Mouse (Mus musculus) brain, adult 10 weeks (tissue): ENCODE data around the gene Btbd35f23. TPM values are rescaled to one million over a fixed set of nuclear protein-coding genes. Genes with fewer than 3 reads are reported as not detected.

Experiments
- polyA plus RNA-seq: library from polyadenylated mRNA; stranded (reverse); fragments of 350-450 nt; fragmentation: Illumina TruSeq; extraction: RNeasy Lipid Tissue Mini Kit (QIAGEN cat#74804); gene quantifications from one replicate; pipeline ENCODE4 v1.2.3, GENCODE M21; 2015; ENCODE audit warnings: low read depth, low replicate concordance

Gene Btbd35f23
- not detected for polyA plus RNA-seq

GRCm38 (mm10) chrX:3076575-3076974, at the start of gene Btbd35f23:
TSS of gene Btbd35f23 (plus strand) at chrX:3076875.

Other genes with a start within 250 kb of the Btbd35f23 start
- gene Btbd35f24, start 119.0 kb downstream of the Btbd35f23 start, polyA plus RNA-seq = not detected